Mouse (Mus musculus): ENCODE measurements around the gene Oas2.

GRCm38 (mm10) chr5:120703660-120704059, 46.0 kb downstream of the Oas2 start:
- TF ChIP-seq MAFK (IDR thresholded peaks at IDR 0.05; ENCODE audit: insufficient read depth, low read depth, low read length) (no peak), ZC3H11A (IDR thresholded peaks at IDR 0.05; ENCODE audit: borderline replicate concordance, low read depth, low read length) (no peak)

Data from ES-E14 (cell line).